Mouse (Mus musculus) heart, adult 9 months (tissue): ENCODE data around the gene Gipc2.
A peak's percentile ranks its signal among the peaks of the same experiment; 100 is the strongest.

ENCODE experiments used
- DNase-seq, 2 experiments: peaks; one replicate each; pipeline ENCODE4 v3.0.0; 2022; ENCODE audit warnings: low spot score in 2 of 2

Gipc2 gene

GRCm38 (mm10) chr3:152190679-152191477 is 24.8 kb upstream of the Gipc2 start:
- DNase-seq = no peak

- DNase-seq = no peak
Measured at GRCm38 (mm10) chr3:152189306-152189705, 23.3 kb upstream of the Gipc2 start.

- peak in 1 of 2 experiments; percentile 28 for DNase-seq
Measured at GRCm38 (mm10) chr3:152186106-152186505, 20.1 kb upstream of the Gipc2 start.

GRCm38 (mm10) chr3:152183522-152183921 is 17.5 kb upstream of the Gipc2 start:
- no peak for DNase-seq

- DNase-seq = no peak
Measured at GRCm38 (mm10) chr3:152180624-152181023, 14.6 kb upstream of the Gipc2 start.

GRCm38 (mm10) chr3:152179285-152179684 is 13.3 kb upstream of the Gipc2 start:
- no peak for DNase-seq

GRCm38 (mm10) chr3:152178816-152179215 is 12.8 kb upstream of the Gipc2 start:
- no peak for DNase-seq

- DNase-seq = no peak
Measured at GRCm38 (mm10) chr3:152172322-152172935, 6.4 kb upstream of the Gipc2 start.

GRCm38 (mm10) chr3:152171862-152172261 is 5.8 kb upstream of the Gipc2 start:
- DNase-seq = no peak

- no peak for DNase-seq
Measured at GRCm38 (mm10) chr3:152171236-152171635, 5.2 kb upstream of the Gipc2 start.

- DNase-seq = no peak
Measured at GRCm38 (mm10) chr3:152170407-152170806, 4.4 kb upstream of the Gipc2 start.

GRCm38 (mm10) chr3:152168007-152168406 is 2.0 kb upstream of the Gipc2 start:
- DNase-seq = no peak

- no peak for DNase-seq
Measured at GRCm38 (mm10) chr3:152166699-152167451, 845 bp upstream of the Gipc2 start.

- DNase-seq = peak; percentile 60 to 67
Measured at GRCm38 (mm10) chr3:152165351-152166098, 505 bp downstream of the Gipc2 start.

- no peak for DNase-seq
Measured at GRCm38 (mm10) chr3:152165014-152165350, 1.0 kb downstream of the Gipc2 start.

GRCm38 (mm10) chr3:152163320-152163719 is 2.7 kb downstream of the Gipc2 start:
- no peak for DNase-seq

GRCm38 (mm10) chr3:152160607-152161006 is 5.4 kb downstream of the Gipc2 start:
- no peak for DNase-seq

- no peak for DNase-seq
Measured at GRCm38 (mm10) chr3:152159321-152159720, 6.7 kb downstream of the Gipc2 start.

- no peak for DNase-seq
Measured at GRCm38 (mm10) chr3:152158344-152159291, 7.4 kb downstream of the Gipc2 start.

GRCm38 (mm10) chr3:152156816-152157496 is 9.1 kb downstream of the Gipc2 start:
- no peak for DNase-seq
